Mouse (Mus musculus) fat pad, adult 2 months (tissue): Measurements from ENCODE around the gene Agpat1.

Experiments
- DNase-seq: peaks from one replicate; pipeline ENCODE4 v3.0.0-alpha.2; 2011; ENCODE audit warnings: low read depth, low spot score; ENCODE audit errors: extremely low read depth

Agpat1 gene

GRCm38 (mm10) chr17:34604061-34604508, at the start of gene Agpat1:
Gene Agpat1, plus strand, starts transcription at chr17:34604262.
- peak; percentile 91 for DNase-seq

GRCm38 (mm10) chr17:34555483-34555882, 48.6 kb upstream of the Agpat1 start:
- DNase-seq = no peak

GRCm38 (mm10) chr17:34556406-34556805, 47.7 kb upstream of the Agpat1 start:
- DNase-seq = no peak

- DNase-seq = no peak
Observed at GRCm38 (mm10) chr17:34557411-34557810, 46.7 kb upstream of the Agpat1 start.

- DNase-seq = no peak
Observed at GRCm38 (mm10) chr17:34559116-34559515, 44.9 kb upstream of the Agpat1 start.

- DNase-seq = no peak
Observed at GRCm38 (mm10) chr17:34559895-34560294, 44.2 kb upstream of the Agpat1 start.

GRCm38 (mm10) chr17:34560438-34560837, 43.6 kb upstream of the Agpat1 start:
- no peak for DNase-seq

GRCm38 (mm10) chr17:34561200-34561599, 42.9 kb upstream of the Agpat1 start:
- no peak for DNase-seq

- DNase-seq = no peak
Observed at GRCm38 (mm10) chr17:34562595-34562994, 41.5 kb upstream of the Agpat1 start.

- no peak for DNase-seq
Observed at GRCm38 (mm10) chr17:34563354-34563753, 40.7 kb upstream of the Agpat1 start.

GRCm38 (mm10) chr17:34564003-34564421, 40.0 kb upstream of the Agpat1 start, which contains the start of gene Notch4:
Gene Notch4, plus strand, starts transcription at chr17:34564268.
- DNase-seq = no peak

GRCm38 (mm10) chr17:34564796-34565195, 39.3 kb upstream of the Agpat1 start:
- DNase-seq = no peak

GRCm38 (mm10) chr17:34567311-34567710, 36.8 kb upstream of the Agpat1 start:
- no peak for DNase-seq

- no peak for DNase-seq
Observed at GRCm38 (mm10) chr17:34568421-34568820, 35.6 kb upstream of the Agpat1 start.

GRCm38 (mm10) chr17:34569919-34570318, 34.1 kb upstream of the Agpat1 start:
- no peak for DNase-seq

- DNase-seq = no peak
Observed at GRCm38 (mm10) chr17:34571875-34572274, 32.2 kb upstream of the Agpat1 start.

GRCm38 (mm10) chr17:34572361-34572760, 31.7 kb upstream of the Agpat1 start:
- DNase-seq = no peak

GRCm38 (mm10) chr17:34576577-34576976, 27.5 kb upstream of the Agpat1 start:
- DNase-seq = no peak

- no peak for DNase-seq
Observed at GRCm38 (mm10) chr17:34578070-34578469, 26.0 kb upstream of the Agpat1 start.

- no peak for DNase-seq
Observed at GRCm38 (mm10) chr17:34582528-34582927, 21.5 kb upstream of the Agpat1 start.

GRCm38 (mm10) chr17:34583397-34583796, 20.7 kb upstream of the Agpat1 start:
- no peak for DNase-seq

- DNase-seq = no peak
Observed at GRCm38 (mm10) chr17:34583819-34584218, 20.2 kb upstream of the Agpat1 start.

GRCm38 (mm10) chr17:34585121-34585520, 18.9 kb upstream of the Agpat1 start:
- no peak for DNase-seq
